Mouse (Mus musculus): ENCODE data around the gene Tcf25. TPM values are rescaled to one million over a fixed set of nuclear protein-coding genes. Genes with fewer than 3 reads are reported as not detected.
"Not testable (repeated sequence)": the region's sequence is repeated elsewhere in the genome, so short reads cannot be mapped to it uniquely, and the experiment has no call there.

The Tcf25 gene
- total RNA-seq, 1 experiment from 2014 or later = 275 TPM

DNA sequence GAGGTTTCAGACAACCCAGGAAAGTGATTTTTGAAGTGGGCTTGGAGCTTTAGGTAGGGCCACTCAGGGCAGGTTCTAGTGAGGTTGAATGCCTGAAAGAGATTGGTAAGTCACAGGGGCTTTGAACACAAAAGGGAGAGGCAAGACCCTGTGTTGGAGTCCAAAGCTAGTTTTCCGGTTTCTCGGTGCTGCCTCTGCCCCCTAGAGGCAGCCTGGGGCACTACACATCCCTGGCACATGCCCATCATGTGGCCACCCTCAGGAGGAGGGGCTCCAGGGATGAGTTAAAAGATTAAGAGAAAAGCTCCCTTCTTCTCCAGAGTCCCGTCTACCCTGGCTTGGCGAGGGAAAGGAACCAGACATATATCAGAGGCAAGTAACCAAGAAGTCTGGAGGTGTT lies 33.2 kb downstream of the Tcf25 start, which contains the start of gene Mc1r:
Gene Mc1r (plus strand): TSS at position 322 of the 400 bp plus-strand sequence.
- peak; percentile 47 for ATAC-seq (ENCODE audit: extremely low read depth, insufficient number of reproducible peaks, low FRiP score, poor library complexity, severe bottlenecking)

- ATAC-seq (ENCODE audit: extremely low read depth, insufficient number of reproducible peaks, low FRiP score, poor library complexity, severe bottlenecking) = no peak
Observed at GRCm38 (mm10) chr8:123407612-123408011, 34.1 kb downstream of the Tcf25 start.

DNA sequence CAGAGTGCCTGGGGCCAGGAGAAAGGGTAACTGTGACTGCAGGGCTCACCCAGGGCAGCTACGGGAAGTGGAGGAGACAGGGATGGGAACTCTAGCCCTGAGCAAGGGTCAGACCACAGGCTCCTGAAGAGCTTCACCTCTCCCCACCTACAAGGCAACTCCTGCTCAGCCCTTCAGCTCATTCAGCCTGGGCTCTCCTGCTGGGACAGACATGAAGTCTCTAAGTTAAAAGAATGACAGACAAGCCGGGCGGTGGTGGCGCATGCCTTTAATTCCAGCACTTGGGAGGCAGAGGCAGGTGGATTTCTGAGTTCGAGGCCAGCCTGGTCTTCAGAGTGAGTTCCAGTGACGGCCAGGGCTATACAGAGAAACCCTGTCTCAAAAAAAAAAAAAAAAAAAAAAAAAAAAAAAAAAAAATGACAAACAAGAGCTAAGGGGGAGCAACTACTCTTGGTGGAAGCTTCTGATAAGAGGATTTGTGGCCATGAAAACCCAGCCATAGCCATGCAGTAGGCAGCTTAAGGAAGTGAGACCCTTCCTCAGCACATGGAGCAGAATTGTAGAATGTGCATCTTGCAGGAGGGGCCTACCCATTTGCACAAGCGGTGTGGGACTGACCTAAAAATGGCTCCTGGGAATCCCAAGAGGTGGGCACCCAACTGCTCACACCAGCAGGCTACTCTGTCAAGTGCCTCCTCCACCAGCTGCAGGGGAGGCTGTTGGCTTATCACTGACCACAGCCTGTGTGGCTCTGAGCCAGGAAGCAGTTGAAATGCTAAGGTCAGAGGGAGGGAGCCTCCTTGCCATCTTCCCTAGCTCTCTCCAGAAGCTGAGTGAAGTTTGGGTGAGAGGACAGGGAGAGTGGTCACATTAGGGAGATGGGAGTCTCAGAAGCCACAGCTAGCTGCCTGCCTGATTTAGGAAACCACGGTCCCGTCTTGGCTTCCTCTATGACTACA lies 35.3 kb downstream of the Tcf25 start:
- ATAC-seq (ENCODE audit: extremely low read depth, insufficient number of reproducible peaks, low FRiP score, poor library complexity, severe bottlenecking) = no peak

DNA sequence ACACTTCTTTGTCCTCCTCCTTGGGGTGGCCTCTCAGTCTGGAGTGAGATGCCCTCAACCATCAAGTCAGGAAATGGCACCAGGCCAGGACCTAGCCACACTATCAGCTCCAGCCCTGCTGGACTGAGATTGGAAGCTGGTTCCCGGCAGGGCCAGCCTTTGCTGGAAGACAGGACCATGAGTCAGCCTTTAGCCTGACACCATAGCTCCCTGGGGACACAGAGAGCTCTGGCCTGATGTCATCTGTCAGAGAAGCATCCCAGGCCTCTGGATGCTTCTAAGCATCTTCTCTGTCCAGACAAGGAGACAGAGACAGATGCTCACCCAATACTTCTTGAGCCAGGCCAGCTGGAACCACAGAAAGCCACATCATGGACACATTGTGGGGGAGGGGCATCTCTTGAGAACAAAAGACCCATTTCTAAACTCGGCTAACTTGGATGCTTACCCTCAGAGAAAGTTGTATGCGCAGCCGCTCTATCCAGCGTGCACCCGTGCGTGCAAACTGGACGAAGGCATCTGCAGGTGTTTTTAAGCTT lies 36.6 kb downstream of the Tcf25 start:
- no peak for ATAC-seq (ENCODE audit: extremely low read depth, insufficient number of reproducible peaks, low FRiP score, poor library complexity, severe bottlenecking)

GRCm38 (mm10) chr8:123410788-123411187 lies 37.2 kb downstream of the Tcf25 start:
- no peak for ATAC-seq (ENCODE audit: extremely low read depth, insufficient number of reproducible peaks, low FRiP score, poor library complexity, severe bottlenecking)

DNA sequence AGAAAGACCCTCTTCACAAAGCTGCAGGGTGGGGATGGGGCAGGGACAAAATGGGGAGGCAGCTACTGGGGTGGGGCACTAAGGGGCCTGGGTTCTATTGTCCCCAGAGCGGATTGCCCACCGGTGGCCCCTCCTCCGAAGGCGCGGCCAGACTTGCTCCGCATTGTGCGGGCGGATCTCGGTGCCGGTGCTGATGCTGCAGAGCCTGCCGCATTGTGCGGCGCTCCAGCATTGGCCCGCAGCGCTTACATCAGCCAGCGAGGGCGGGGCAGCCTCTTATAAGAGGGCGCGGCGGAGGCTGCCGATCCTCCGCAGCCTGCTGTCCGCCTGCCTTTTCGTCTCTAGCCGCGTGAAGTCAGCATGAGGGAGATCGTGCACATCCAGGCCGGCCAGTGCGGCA lies 37.7 kb downstream of the Tcf25 start, which contains the start of gene Tubb3:
Gene Tubb3 (plus strand): TSS at position 179 of the 400 bp plus-strand sequence.
- peak; percentile 33 for ATAC-seq (ENCODE audit: extremely low read depth, insufficient number of reproducible peaks, low FRiP score, poor library complexity, severe bottlenecking)

DNA sequence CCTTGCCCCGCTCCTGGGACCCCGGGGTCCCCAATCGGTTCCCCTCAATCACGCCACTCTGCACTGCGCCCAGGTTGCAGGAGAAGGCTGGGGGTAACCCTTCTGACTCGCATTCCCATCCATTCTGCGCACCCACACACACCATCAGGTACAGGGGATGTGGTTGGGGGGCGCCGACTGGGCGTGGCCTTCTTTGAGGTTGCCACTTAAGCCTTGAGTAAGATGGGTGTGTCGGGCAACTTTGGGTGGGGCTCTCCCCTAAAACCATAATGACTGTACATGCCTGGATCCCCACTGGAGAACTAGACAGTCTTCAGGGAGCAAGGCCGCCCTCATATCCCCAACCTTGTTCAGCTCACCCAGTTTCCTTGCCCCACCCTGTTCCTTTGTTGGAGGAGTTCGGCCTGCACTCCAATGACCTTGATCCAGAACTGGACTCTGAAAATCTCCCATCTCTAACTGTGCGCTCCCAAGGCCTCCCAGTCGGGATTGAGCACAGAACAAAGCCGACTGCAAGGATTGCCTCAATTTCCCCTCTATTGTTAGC lies 38.3 kb downstream of the Tcf25 start:
- ATAC-seq (ENCODE audit: extremely low read depth, insufficient number of reproducible peaks, low FRiP score, poor library complexity, severe bottlenecking) = no peak

GRCm38 (mm10) chr8:123412560-123413170 lies 39.1 kb downstream of the Tcf25 start:
- ATAC-seq (ENCODE audit: extremely low read depth, insufficient number of reproducible peaks, low FRiP score, poor library complexity, severe bottlenecking) = no peak

DNA sequence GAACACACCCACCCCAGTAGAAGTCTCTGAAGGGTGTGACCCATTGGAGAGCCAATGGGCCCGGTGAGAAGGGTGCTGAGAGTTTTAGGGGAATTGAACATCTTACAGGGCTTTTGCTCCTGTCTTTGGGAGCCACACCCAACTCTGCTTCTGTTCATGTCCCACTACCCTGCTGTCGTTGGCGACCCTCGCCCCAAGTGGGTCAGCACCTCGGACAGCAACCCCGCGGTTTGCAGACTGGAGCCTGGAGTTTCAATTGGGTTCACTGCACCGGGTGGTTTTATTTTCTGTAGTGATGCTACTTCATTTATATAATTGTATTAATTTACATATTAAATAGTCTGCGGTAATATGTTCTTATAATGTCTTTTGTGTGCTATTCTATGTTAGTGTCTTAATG lies 40.7 kb downstream of the Tcf25 start:
- ATAC-seq (ENCODE audit: extremely low read depth, insufficient number of reproducible peaks, low FRiP score, poor library complexity, severe bottlenecking) = no peak

DNA sequence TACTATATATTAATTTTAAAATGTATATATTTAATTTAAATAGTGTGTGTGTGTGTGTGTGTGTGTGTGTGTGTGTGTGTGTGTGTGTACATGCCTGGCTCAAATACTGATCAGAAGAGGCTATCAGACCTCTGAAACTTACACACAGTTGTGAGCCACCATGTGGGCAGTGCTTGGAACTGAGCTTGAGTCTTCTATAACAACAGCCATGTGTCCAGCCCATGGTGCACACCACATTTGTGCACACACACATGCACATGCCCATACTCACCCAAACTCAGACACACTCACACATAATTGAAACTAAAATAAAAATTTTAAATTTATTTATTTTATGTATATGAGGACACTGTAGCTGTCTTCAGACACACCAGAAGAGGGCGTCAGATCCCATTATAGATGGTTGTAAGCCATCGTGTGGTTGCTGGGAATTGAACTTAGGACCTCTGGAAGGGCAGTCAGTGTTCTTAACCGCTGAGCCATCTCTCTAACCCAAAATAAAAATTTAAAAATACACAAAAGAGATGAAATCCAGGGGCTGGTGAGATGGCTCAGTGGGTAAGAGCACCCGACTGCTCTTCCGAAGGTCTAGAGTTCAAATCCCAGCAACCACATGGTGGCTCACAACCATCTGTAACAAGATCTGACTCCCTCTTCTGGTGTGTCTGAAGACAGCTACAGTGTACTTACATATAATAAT lies 41.6 kb downstream of the Tcf25 start:
- ATAC-seq (ENCODE audit: extremely low read depth, insufficient number of reproducible peaks, low FRiP score, poor library complexity, severe bottlenecking) = not testable (repeated sequence)

GRCm38 (mm10) chr8:123415967-123416943 lies 42.7 kb downstream of the Tcf25 start:
- no peak for ATAC-seq (ENCODE audit: extremely low read depth, insufficient number of reproducible peaks, low FRiP score, poor library complexity, severe bottlenecking)

DNA sequence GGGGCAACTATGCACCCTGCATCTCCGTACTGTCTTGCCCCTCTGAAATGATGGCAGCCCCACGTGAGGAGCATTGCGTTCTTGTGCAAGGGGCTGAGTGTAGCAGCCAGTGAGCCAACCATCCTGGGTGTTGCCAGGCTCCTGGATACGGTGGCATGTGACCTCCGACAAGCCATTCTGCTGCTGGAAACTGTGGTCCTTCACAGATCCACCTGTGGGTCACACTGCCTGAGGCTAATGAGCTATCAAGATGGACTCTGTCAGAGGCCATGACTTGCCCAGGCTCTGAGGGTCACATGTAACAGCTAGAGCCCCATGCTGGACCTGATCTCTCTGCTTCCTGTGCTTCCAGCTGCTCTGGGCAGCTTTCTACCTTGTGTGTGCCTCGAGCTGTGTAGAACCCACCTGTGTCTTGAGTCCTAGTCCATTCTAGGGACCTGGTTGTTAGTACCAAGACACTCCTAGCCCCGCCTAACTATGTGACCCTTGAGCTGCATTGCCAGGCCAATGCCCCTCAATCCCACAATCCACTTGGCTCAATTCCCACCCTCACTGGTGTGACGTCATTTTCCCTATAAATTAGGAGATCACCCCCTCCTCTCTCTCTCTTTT lies 43.5 kb downstream of the Tcf25 start:
- no peak for ATAC-seq (ENCODE audit: extremely low read depth, insufficient number of reproducible peaks, low FRiP score, poor library complexity, severe bottlenecking)

DNA sequence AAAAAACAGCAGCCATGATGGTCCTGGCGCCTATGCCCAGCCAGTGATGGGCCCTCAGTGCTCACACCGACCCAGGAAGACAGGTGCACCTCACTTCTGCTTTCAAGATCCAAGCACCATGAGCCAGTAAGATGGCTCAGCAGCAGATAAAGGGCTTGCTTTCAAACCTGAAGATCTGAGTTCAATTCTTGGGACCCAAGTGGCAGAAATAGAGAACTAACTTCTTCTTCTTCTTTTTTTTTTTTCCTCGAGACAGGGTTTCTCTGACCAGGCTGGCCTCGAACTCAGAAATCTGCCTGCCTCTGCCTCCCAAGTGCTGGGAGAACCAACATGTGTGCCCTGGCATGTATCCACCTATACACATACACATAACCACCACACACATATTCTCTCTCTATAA lies 46.2 kb downstream of the Tcf25 start:
- ATAC-seq (ENCODE audit: extremely low read depth, insufficient number of reproducible peaks, low FRiP score, poor library complexity, severe bottlenecking) = no peak

GRCm38 (mm10) chr8:123420525-123421281 lies 47.1 kb downstream of the Tcf25 start:
- ATAC-seq (ENCODE audit: extremely low read depth, insufficient number of reproducible peaks, low FRiP score, poor library complexity, severe bottlenecking) = 0 out of 2 replicates have a peak, but pooled peaks have one; percentile 7

DNA sequence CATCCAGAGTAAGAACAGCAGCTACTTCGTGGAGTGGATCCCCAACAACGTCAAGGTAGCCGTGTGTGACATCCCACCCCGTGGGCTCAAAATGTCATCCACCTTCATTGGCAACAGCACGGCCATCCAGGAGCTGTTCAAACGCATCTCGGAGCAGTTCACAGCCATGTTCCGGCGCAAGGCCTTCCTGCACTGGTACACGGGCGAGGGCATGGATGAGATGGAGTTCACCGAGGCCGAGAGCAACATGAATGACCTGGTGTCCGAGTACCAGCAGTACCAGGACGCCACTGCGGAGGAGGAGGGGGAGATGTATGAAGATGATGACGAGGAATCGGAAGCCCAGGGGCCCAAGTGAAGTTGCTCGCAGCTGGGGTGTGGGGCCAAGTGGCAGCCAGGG lies 47.8 kb downstream of the Tcf25 start:
- ATAC-seq (ENCODE audit: extremely low read depth, insufficient number of reproducible peaks, low FRiP score, poor library complexity, severe bottlenecking) = no peak

- peak; percentile 31; the same call in 1 of the 2 replicates for ATAC-seq (ENCODE audit: extremely low read depth, insufficient number of reproducible peaks, low FRiP score, poor library complexity, severe bottlenecking)
Observed at GRCm38 (mm10) chr8:123422056-123422780, 48.7 kb downstream of the Tcf25 start.
